Mouse (Mus musculus): ENCODE measurements around the gene Cox8a. TPM values are rescaled to one million over a fixed set of nuclear protein-coding genes. Genes with fewer than 3 reads are reported as not detected.
A peak's percentile ranks its signal among the peaks of the same experiment; 100 is the strongest.

The Cox8a gene
- polyA plus RNA-seq, 1 experiment from 2014 or later: 917 TPM

DNA sequence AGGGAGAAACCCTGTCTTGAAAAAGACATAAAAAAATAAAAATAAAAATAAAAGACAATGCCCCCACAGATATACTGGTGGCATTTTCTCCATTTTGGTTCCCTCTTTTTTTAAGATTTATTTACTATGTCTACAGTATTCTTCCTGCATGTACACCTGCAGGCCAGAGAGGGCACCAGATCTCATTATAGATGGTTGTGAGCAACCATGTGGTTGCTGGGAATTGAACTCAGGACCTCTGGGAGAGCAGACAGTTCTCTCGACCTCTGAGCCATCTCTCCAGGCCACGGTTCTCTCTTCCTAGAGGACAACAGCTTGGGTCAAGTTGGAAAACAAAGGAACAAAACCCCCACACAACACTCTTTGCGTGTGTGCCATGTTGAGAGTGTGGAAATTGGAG, 44.5 kb upstream of the Cox8a start:
- ATAC-seq (ENCODE audit: insufficient read depth) (no peak), DNase-seq (no peak)
- Histone ChIP-seq H3K4me2 (no peak overlapping the region), H3K27me3 (ENCODE audit: insufficient read depth, low read length) (no peaks in the 10 kb centered on the region), H3K27ac (ENCODE audit: low read depth) (no peak overlapping the region), H3K36me3 (ENCODE audit: insufficient read depth) (no peaks in the 10 kb centered on the region), H3K4me1 (ENCODE audit: insufficient read depth) (peaks cover 18% of the 10 kb centered on the region), H3K9me3 (ENCODE audit: low read depth, low read length) (peaks cover 6% of the 10 kb centered on the region; the same call in 1 of the 2 replicates), H3K9ac (no peak overlapping the region), H3K4me3 (ENCODE audit: low read depth, low read length) (no peak overlapping the region)
- 87% methylated on average over 3 of the region's 3 CpGs for WGBS
- no peak for TF ChIP-seq CTCF (IDR thresholded peaks at IDR 0.05; ENCODE audit: low read depth)

DNA sequence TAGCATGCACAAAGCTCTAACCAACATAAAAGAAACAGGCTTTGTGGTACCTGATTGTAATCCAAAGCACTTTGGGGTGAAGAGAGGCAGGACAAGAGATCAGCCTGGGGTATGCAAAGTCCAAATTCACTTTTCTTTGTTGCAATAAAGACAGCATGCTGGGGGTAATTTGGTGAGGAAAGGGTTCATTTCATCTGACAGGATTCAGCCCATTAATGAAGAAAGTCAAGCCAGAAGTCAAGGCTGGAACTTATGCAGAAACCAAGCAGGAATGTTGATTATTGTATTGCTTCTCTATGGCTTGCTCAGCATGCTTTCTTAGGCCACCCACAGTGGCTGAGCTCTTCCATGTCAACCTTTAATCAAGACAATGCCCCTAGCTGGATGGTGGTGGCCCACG, 44.1 kb upstream of the Cox8a start:
- no peak for TF ChIP-seq CTCF (IDR thresholded peaks at IDR 0.05; ENCODE audit: low read depth)

GRCm38 (mm10) chr19:7257881-7258280, 40.5 kb upstream of the Cox8a start:
- ATAC-seq (ENCODE audit: insufficient read depth): no peak
- WGBS: 70% methylated on average over 5 of the region's 5 CpGs
- H3K4me1 ChIP-seq (ENCODE audit: insufficient read depth): no peaks in the 10 kb centered on the region
- H3K4me2 ChIP-seq: no peak overlapping the region
- H3K36me3 ChIP-seq (ENCODE audit: insufficient read depth): no peaks in the 10 kb centered on the region
- no peaks in the 10 kb centered on the region for H3K27me3 ChIP-seq (ENCODE audit: insufficient read depth, low read length)
- H3K27ac ChIP-seq (ENCODE audit: low read depth): no peak overlapping the region
- DNase-seq: no peak
- H3K4me3 ChIP-seq (ENCODE audit: low read depth, low read length): no peak overlapping the region
- H3K9ac ChIP-seq: no peak overlapping the region
- H3K9me3 ChIP-seq (ENCODE audit: low read depth, low read length): peaks cover 6% of the 10 kb centered on the region; the same call in 1 of the 2 replicates
- no peak for TF ChIP-seq CTCF (IDR thresholded peaks at IDR 0.05; ENCODE audit: low read depth)

More for the DNA sequence above, 44.1 kb upstream of the Cox8a start:
- no peak for DNase-seq
- Histone ChIP-seq H3K4me1 (ENCODE audit: insufficient read depth) (peaks cover 13% of the 10 kb centered on the region), H3K9ac (no peak overlapping the region), H3K9me3 (ENCODE audit: low read depth, low read length) (peaks cover 6% of the 10 kb centered on the region; the same call in 1 of the 2 replicates), H3K27ac (ENCODE audit: low read depth) (no peak overlapping the region), H3K4me2 (no peak overlapping the region), H3K4me3 (ENCODE audit: low read depth, low read length) (no peak overlapping the region), H3K36me3 (ENCODE audit: insufficient read depth) (no peaks in the 10 kb centered on the region), H3K27me3 (ENCODE audit: insufficient read depth, low read length) (no peaks in the 10 kb centered on the region)
- WGBS: 81% methylated on average over 1 of the region's 1 CpGs
- ATAC-seq (ENCODE audit: insufficient read depth): no peak

DNA sequence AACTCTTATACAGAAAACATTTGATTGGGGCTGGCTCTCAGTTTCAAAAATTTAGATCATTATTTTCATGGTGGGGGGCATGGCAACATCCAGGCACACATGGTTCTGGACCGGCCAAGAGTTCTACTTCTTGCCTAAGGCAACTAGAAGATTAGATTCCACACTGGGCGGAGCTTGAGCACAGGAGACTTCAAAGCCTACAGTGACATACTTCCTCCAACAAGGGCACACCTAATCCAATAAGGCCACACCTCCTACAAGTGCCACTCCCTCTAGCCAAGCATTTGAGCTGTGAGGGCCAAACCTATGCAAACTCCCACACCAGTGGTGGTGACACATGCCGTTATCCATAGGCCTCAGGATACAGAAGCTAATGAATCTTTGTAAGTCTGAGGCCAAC, 28.6 kb upstream of the Cox8a start:
- 78% methylated on average over 3 of the region's 3 CpGs for WGBS
- Histone ChIP-seq H3K36me3 (ENCODE audit: insufficient read depth) (no peaks in the 10 kb centered on the region), H3K27me3 (ENCODE audit: insufficient read depth, low read length) (no peaks in the 10 kb centered on the region), H3K9me3 (ENCODE audit: low read depth, low read length) (no peaks in the 10 kb centered on the region), H3K4me1 (ENCODE audit: insufficient read depth) (no peaks in the 10 kb centered on the region), H3K4me2 (no peak overlapping the region), H3K27ac (ENCODE audit: low read depth) (no peak overlapping the region), H3K4me3 (ENCODE audit: low read depth, low read length) (no peak overlapping the region), H3K9ac (no peak overlapping the region)
- TF ChIP-seq CTCF (IDR thresholded peaks at IDR 0.05; ENCODE audit: low read depth): no peak
- no peak for DNase-seq
- no peak for ATAC-seq (ENCODE audit: insufficient read depth)

- peak within 1 kb of the TSS; percentile 73 for H3K9ac ChIP-seq
- peak; percentile 97 for ATAC-seq (ENCODE audit: insufficient read depth)
These were observed 23.6 kb upstream of the Cox8a start, which contains the start of gene Naa40 for GRCm38 (mm10) chr19:7240782-7241690. Gene Naa40 (minus strand): TSS chr19:7241183.

GRCm38 (mm10) chr19:7240291-7240690, 22.9 kb upstream of the Cox8a start:
- peak overlapping the region; percentile 73 for H3K9ac ChIP-seq
- 2% methylated on average over 13 of the region's 13 CpGs for WGBS
- no peak for TF ChIP-seq CTCF (IDR thresholded peaks at IDR 0.05; ENCODE audit: low read depth)
- H3K9me3 ChIP-seq (ENCODE audit: low read depth, low read length): no peaks in the 10 kb centered on the region
- peaks cover 5% of the 10 kb centered on the region for H3K4me1 ChIP-seq (ENCODE audit: insufficient read depth)
- ATAC-seq (ENCODE audit: insufficient read depth) (no peak), DNase-seq (peak; percentile 16)
- H3K27ac ChIP-seq (ENCODE audit: low read depth): peak overlapping the region; percentile 84
- peak overlapping the region; percentile 94 for H3K4me2 ChIP-seq
- H3K36me3 ChIP-seq (ENCODE audit: insufficient read depth): peaks cover 13% of the 10 kb centered on the region
- H3K4me3 ChIP-seq (ENCODE audit: low read depth, low read length): peak overlapping the region; percentile 82
- no peaks in the 10 kb centered on the region for H3K27me3 ChIP-seq (ENCODE audit: insufficient read depth, low read length)

More at GRCm38 (mm10) chr19:7240782-7241690, 23.6 kb upstream of the Cox8a start, which contains the start of gene Naa40:
- H3K27me3 ChIP-seq (ENCODE audit: insufficient read depth, low read length): no peaks in the 10 kb centered on the region
- peak within 1 kb of the TSS; percentile 82 for H3K4me3 ChIP-seq (ENCODE audit: low read depth, low read length)
- H3K4me2 ChIP-seq: peak within 1 kb of the TSS; percentile 94
- H3K4me1 ChIP-seq (ENCODE audit: insufficient read depth): peaks cover 5% of the 10 kb centered on the region
- TF ChIP-seq CTCF (IDR thresholded peaks at IDR 0.05; ENCODE audit: low read depth): no peak
- H3K27ac ChIP-seq (ENCODE audit: low read depth): peak within 1 kb of the TSS; percentile 84
- H3K9me3 ChIP-seq (ENCODE audit: low read depth, low read length): no peaks in the 10 kb centered on the region
- H3K36me3 ChIP-seq (ENCODE audit: insufficient read depth): peaks cover 13% of the 10 kb centered on the region
- under 1% methylated on average over 80 of the region's 80 CpGs for WGBS
- peak; percentile 99 for DNase-seq

- TF ChIP-seq CTCF (IDR thresholded peaks at IDR 0.05; ENCODE audit: low read depth): no peak
- no peaks in the 10 kb centered on the region for H3K27me3 ChIP-seq (ENCODE audit: insufficient read depth, low read length)
- no peaks in the 10 kb centered on the region for H3K9me3 ChIP-seq (ENCODE audit: low read depth, low read length)
- 85% methylated on average over 3 of the region's 3 CpGs for WGBS
- H3K9ac ChIP-seq: peak overlapping the region; percentile 73
- peaks cover 13% of the 10 kb centered on the region for H3K36me3 ChIP-seq (ENCODE audit: insufficient read depth)
- ATAC-seq (ENCODE audit: insufficient read depth): no peak
- peaks cover 5% of the 10 kb centered on the region for H3K4me1 ChIP-seq (ENCODE audit: insufficient read depth)
- no peak overlapping the region for H3K27ac ChIP-seq (ENCODE audit: low read depth)
- H3K4me3 ChIP-seq (ENCODE audit: low read depth, low read length): peak overlapping the region; percentile 82
- peak overlapping the region; percentile 94 for H3K4me2 ChIP-seq
- DNase-seq: no peak
These were observed 22.2 kb upstream of the Cox8a start for GRCm38 (mm10) chr19:7239574-7239973.

Data from lung, embryonic 14.5 days (tissue).